Mouse (Mus musculus): Measurements from ENCODE around the gene Fam43b. TPM values are rescaled to one million over a fixed set of nuclear protein-coding genes. Genes with fewer than 3 reads are reported as not detected.

Gene Fam43b
- polyA plus RNA-seq, 1 experiment from 2014 or later: 0.12 TPM

DNA sequence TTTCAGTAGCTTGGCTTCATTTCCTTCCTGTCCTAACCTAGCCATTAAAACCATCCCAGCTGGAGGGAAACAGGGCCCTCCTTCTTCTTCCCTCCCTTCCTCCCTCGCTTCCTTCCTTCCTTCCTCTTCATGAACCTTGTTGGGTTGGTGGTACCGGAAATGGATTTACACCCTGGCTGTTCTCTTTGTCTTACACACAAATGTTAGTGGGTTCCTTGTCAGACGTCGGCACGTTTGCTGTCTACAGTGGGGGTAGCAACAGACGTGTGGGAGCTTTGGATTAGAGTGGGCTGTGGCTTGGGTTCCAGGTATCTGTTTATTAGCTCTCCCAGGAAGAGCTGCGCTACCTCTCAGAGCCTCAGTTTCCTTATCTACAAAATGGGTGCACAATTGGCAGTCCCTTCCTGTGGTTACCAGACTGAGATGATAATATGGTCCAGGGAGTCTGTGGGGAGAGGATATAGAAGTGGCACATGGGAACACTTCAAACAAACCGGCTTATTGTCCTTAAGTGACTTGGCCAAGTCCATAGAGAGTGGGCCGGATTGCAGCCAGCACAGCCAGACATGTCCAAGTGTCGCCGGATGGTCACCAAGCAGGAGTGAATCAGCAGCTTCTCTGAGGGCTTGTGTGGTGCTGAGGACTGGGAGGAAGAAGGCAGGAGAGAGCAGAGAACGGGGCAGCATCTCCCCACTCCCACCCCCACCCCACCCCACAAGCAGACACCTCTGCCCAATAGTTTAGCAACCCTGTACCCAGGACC is 27.6 kb downstream of the Fam43b start:
- Histone ChIP-seq H3K9me3 (ENCODE audit: low read length) (no peaks in the 10 kb centered on the region), H3K9ac (replicated peaks; ENCODE audit: low read length) (no peak overlapping the region), H3K4me1 (ENCODE audit: insufficient read depth, low read length) (peaks cover 11% of the 10 kb centered on the region), H3K27me3 (ENCODE audit: insufficient read depth, low read length) (no peaks in the 10 kb centered on the region), H3K4me2 (replicated peaks; ENCODE audit: low read depth, low read length) (peak overlapping the region; percentile 68), H3K27ac (ENCODE audit: low read length) (peak overlapping the region; percentile 39; the same call in 1 of the 2 replicates), H3K4me3 (ENCODE audit: low read length) (no peak overlapping the region), H3K36me3 (ENCODE audit: insufficient read depth, low read length) (no peaks in the 10 kb centered on the region)
- 74% methylated on average over 12 of the region's 12 CpGs for WGBS
- ATAC-seq (ENCODE audit: low FRiP score, low TSS enrichment): no peak

GRCm38 (mm10) chr4:138367641-138368497 is 28.5 kb downstream of the Fam43b start, which contains the start of gene Cda:
Gene Cda, minus strand, starts transcription at chr4:138367992.
- H3K9me3 ChIP-seq (ENCODE audit: low read length): no peaks in the 10 kb centered on the region

GRCm38 (mm10) chr4:138366561-138366960 is 29.8 kb downstream of the Fam43b start:
- 74% methylated on average over 2 of the region's 2 CpGs for WGBS
- 0 out of 2 replicates have a peak overlapping the region, but pooled peaks have one; percentile 7 for H3K4me2 ChIP-seq (replicated peaks; ENCODE audit: low read depth, low read length)
- H3K9ac ChIP-seq (replicated peaks; ENCODE audit: low read length): no peak overlapping the region
- peaks cover 12% of the 10 kb centered on the region for H3K4me1 ChIP-seq (ENCODE audit: insufficient read depth, low read length)
- no peaks in the 10 kb centered on the region for H3K36me3 ChIP-seq (ENCODE audit: insufficient read depth, low read length)
- no peak overlapping the region for H3K27ac ChIP-seq (ENCODE audit: low read length)
- ATAC-seq (ENCODE audit: low FRiP score, low TSS enrichment): no peak
- H3K27me3 ChIP-seq (ENCODE audit: insufficient read depth, low read length): no peaks in the 10 kb centered on the region
- no peak overlapping the region for H3K4me3 ChIP-seq (ENCODE audit: low read length)
- no peaks in the 10 kb centered on the region for H3K9me3 ChIP-seq (ENCODE audit: low read length)

More at GRCm38 (mm10) chr4:138367641-138368497, 28.5 kb downstream of the Fam43b start, which contains the start of gene Cda:
- Histone ChIP-seq H3K4me3 (ENCODE audit: low read length) (peak within 1 kb of the TSS; percentile 49), H3K27me3 (ENCODE audit: insufficient read depth, low read length) (no peaks in the 10 kb centered on the region), H3K27ac (ENCODE audit: low read length) (peak within 1 kb of the TSS; percentile 45; the same call in 1 of the 2 replicates), H3K4me1 (ENCODE audit: insufficient read depth, low read length) (peaks cover 11% of the 10 kb centered on the region), H3K36me3 (ENCODE audit: insufficient read depth, low read length) (no peaks in the 10 kb centered on the region), H3K9ac (replicated peaks; ENCODE audit: low read length) (peak within 1 kb of the TSS; percentile 71), H3K4me2 (replicated peaks; ENCODE audit: low read depth, low read length) (peak within 1 kb of the TSS; percentile 68)
- ATAC-seq (ENCODE audit: low FRiP score, low TSS enrichment): peak; percentile 96
- 7% methylated on average over 34 of the region's 34 CpGs for WGBS

GRCm38 (mm10) chr4:138363511-138363910 is 32.8 kb downstream of the Fam43b start:
- Histone ChIP-seq H3K9me3 (ENCODE audit: low read length) (no peaks in the 10 kb centered on the region), H3K36me3 (ENCODE audit: insufficient read depth, low read length) (no peaks in the 10 kb centered on the region), H3K4me2 (replicated peaks; ENCODE audit: low read depth, low read length) (no peak overlapping the region), H3K27ac (ENCODE audit: low read length) (no peak overlapping the region), H3K4me3 (ENCODE audit: low read length) (no peak overlapping the region), H3K4me1 (ENCODE audit: insufficient read depth, low read length) (peaks cover 12% of the 10 kb centered on the region), H3K27me3 (ENCODE audit: insufficient read depth, low read length) (no peaks in the 10 kb centered on the region), H3K9ac (replicated peaks; ENCODE audit: low read length) (no peak overlapping the region)
- no peak for ATAC-seq (ENCODE audit: low FRiP score, low TSS enrichment)
- 31% methylated on average over 5 of the region's 5 CpGs for WGBS

DNA sequence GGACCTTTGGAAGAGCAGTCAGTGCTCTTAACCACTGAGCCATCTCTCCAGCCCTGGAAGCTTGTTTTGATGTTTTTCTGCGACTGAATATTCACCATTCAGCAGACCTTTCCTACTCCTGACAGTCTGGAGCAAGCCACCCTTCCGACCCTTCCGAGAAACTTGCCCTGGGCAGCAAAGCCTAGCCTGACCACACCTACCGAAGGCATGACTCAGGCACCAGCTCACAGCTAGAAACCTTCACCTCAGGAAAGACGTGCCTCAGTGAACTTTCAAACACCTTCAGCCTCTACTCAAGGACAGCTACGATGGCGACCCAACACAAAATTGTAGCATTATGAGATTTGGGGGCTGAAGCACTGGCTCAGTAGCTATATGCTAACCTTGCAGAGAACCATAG is 33.4 kb downstream of the Fam43b start:
- Histone ChIP-seq H3K4me1 (ENCODE audit: insufficient read depth, low read length) (peaks cover 6% of the 10 kb centered on the region), H3K9me3 (ENCODE audit: low read length) (no peaks in the 10 kb centered on the region), H3K4me2 (replicated peaks; ENCODE audit: low read depth, low read length) (no peak overlapping the region), H3K27ac (ENCODE audit: low read length) (no peak overlapping the region), H3K36me3 (ENCODE audit: insufficient read depth, low read length) (no peaks in the 10 kb centered on the region), H3K4me3 (ENCODE audit: low read length) (no peak overlapping the region), H3K9ac (replicated peaks; ENCODE audit: low read length) (no peak overlapping the region), H3K27me3 (ENCODE audit: insufficient read depth, low read length) (no peaks in the 10 kb centered on the region)
- ATAC-seq (ENCODE audit: low FRiP score, low TSS enrichment): no peak
- WGBS: 69% methylated on average over 7 of the region's 7 CpGs

DNA sequence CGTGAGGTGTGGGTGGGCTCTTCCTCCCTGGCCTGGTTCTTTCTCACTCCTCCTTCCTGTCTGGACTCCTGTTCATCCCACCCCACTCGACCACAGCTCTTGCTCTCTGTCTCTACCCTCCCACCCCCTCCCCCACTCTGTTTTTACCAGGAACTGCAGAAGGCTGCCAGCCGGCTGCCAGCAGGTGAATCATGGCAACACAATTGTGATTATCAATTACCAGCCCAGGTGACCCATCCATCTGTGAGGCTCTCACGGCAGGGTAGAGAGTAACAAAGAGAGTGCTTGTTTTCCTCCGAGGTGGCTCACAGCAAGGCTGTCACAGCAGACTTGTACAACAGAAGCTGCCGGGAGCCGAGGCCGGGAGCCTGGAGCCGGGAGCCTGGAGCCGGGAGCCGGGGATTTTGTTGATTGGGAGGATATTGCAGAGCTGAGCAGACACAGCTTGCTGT is 34.9 kb downstream of the Fam43b start:
- H3K4me1 ChIP-seq (ENCODE audit: insufficient read depth, low read length): peaks cover 3% of the 10 kb centered on the region; the same call in 1 of the 2 replicates
- no peak overlapping the region; the same call in 1 of the 2 replicates for H3K9ac ChIP-seq (replicated peaks; ENCODE audit: low read length)
- no peak overlapping the region for H3K27ac ChIP-seq (ENCODE audit: low read length)
- no peaks in the 10 kb centered on the region for H3K9me3 ChIP-seq (ENCODE audit: low read length)
- no peaks in the 10 kb centered on the region for H3K27me3 ChIP-seq (ENCODE audit: insufficient read depth, low read length)
- H3K4me3 ChIP-seq (ENCODE audit: low read length): no peak overlapping the region
- H3K4me2 ChIP-seq (replicated peaks; ENCODE audit: low read depth, low read length): 0 out of 2 replicates have a peak overlapping the region, but pooled peaks have one; percentile 4
- ATAC-seq (ENCODE audit: low FRiP score, low TSS enrichment): no peak
- 16% methylated on average over 11 of the region's 11 CpGs for WGBS
- H3K36me3 ChIP-seq (ENCODE audit: insufficient read depth, low read length): no peaks in the 10 kb centered on the region

GRCm38 (mm10) chr4:138358176-138358575 is 38.2 kb downstream of the Fam43b start:
- peaks cover 3% of the 10 kb centered on the region; the same call in 1 of the 2 replicates for H3K4me1 ChIP-seq (ENCODE audit: insufficient read depth, low read length)
- no peak overlapping the region for H3K27ac ChIP-seq (ENCODE audit: low read length)
- no peaks in the 10 kb centered on the region for H3K9me3 ChIP-seq (ENCODE audit: low read length)
- no peak overlapping the region for H3K4me2 ChIP-seq (replicated peaks; ENCODE audit: low read depth, low read length)
- no peak overlapping the region for H3K4me3 ChIP-seq (ENCODE audit: low read length)
- no peaks in the 10 kb centered on the region for H3K36me3 ChIP-seq (ENCODE audit: insufficient read depth, low read length)
- WGBS: 79% methylated on average over 3 of the region's 3 CpGs
- H3K9ac ChIP-seq (replicated peaks; ENCODE audit: low read length): no peak overlapping the region
- H3K27me3 ChIP-seq (ENCODE audit: insufficient read depth, low read length): no peaks in the 10 kb centered on the region
- ATAC-seq (ENCODE audit: low FRiP score, low TSS enrichment): no peak

- H3K27me3 ChIP-seq (ENCODE audit: insufficient read depth, low read length): no peaks in the 10 kb centered on the region
- H3K9ac ChIP-seq (replicated peaks; ENCODE audit: low read length): no peak overlapping the region
- no peak for ATAC-seq (ENCODE audit: low FRiP score, low TSS enrichment)
Measured at GRCm38 (mm10) chr4:138356551-138356950, 39.8 kb downstream of the Fam43b start.

GRCm38 (mm10) chr4:138356141-138356540 is 40.2 kb downstream of the Fam43b start:
- Histone ChIP-seq H3K9ac (replicated peaks; ENCODE audit: low read length) (no peak overlapping the region), H3K4me3 (ENCODE audit: low read length) (no peak overlapping the region), H3K4me1 (ENCODE audit: insufficient read depth, low read length) (no peaks in the 10 kb centered on the region), H3K27ac (ENCODE audit: low read length) (no peak overlapping the region), H3K4me2 (replicated peaks; ENCODE audit: low read depth, low read length) (no peak overlapping the region), H3K9me3 (ENCODE audit: low read length) (no peaks in the 10 kb centered on the region), H3K27me3 (ENCODE audit: insufficient read depth, low read length) (no peaks in the 10 kb centered on the region), H3K36me3 (ENCODE audit: insufficient read depth, low read length) (no peaks in the 10 kb centered on the region)
- ATAC-seq (ENCODE audit: low FRiP score, low TSS enrichment): no peak
- 87% methylated on average over 8 of the region's 8 CpGs for WGBS

More at GRCm38 (mm10) chr4:138356551-138356950, 39.8 kb downstream of the Fam43b start:
- H3K4me3 ChIP-seq (ENCODE audit: low read length): no peak overlapping the region
- peaks cover 2% of the 10 kb centered on the region; the same call in 1 of the 2 replicates for H3K4me1 ChIP-seq (ENCODE audit: insufficient read depth, low read length)
- H3K36me3 ChIP-seq (ENCODE audit: insufficient read depth, low read length): no peaks in the 10 kb centered on the region
- H3K9me3 ChIP-seq (ENCODE audit: low read length): no peaks in the 10 kb centered on the region
- H3K4me2 ChIP-seq (replicated peaks; ENCODE audit: low read depth, low read length): no peak overlapping the region
- 81% methylated on average over 12 of the region's 12 CpGs for WGBS
- no peak overlapping the region for H3K27ac ChIP-seq (ENCODE audit: low read length)

Measured in kidney, embryonic 16.5 days (tissue).